Mouse (Mus musculus) urinary bladder, postnatal 36 days (tissue): ENCODE measurements around the gene Mageb2.
"Not testable (repeated sequence)": the region's sequence is repeated elsewhere in the genome, so short reads cannot be mapped to it uniquely, and the experiment has no call there.

Source experiments
- DNase-seq, 2 experiments: peaks; one replicate each; pipeline ENCODE4 v3.0.0; 2022; ENCODE audit warnings: low spot score in 2 of 2, mixed read lengths in 1 of 2

Mageb2 gene

GRCm38 (mm10) chrX:91331390-91331789 is at the start of gene Mageb2:
Mageb2 (plus strand) TSS chrX:91331690.
- not testable (repeated sequence) for DNase-seq

- not testable (repeated sequence) for DNase-seq
Measured at GRCm38 (mm10) chrX:91313256-91313655, 18.2 kb upstream of the Mageb2 start.
